Mouse (Mus musculus) hindbrain, embryonic 16.5 days (tissue): ENCODE data around the gene Fxyd2. TPM values are rescaled to one million over a fixed set of nuclear protein-coding genes. Genes with fewer than 3 reads are reported as not detected.

Experiments
- ATAC-seq: fragments of 200-750 bp; cut with Nextera tagmentation; 2 replicates; pipeline ENCODE4 v1.8.0; 2017; ENCODE audit warnings: moderate TSS enrichment, moderate library complexity
- H3K27ac ChIP-seq: fragments of 300-500 bp; sonication (generic); 2 replicates; pipeline ENCODE4 v1.5.1; 2014; ENCODE audit warnings: low read depth, mild to moderate bottlenecking, control low read depth, low read length, moderate library complexity
- H3K27me3 ChIP-seq: fragments of 300-500 bp; sonication (generic); replicated peaks from 2 replicates; pipeline ENCODE4 v1.6.1; 2014; ENCODE audit warnings: low read length; ENCODE audit not compliant: control insufficient read depth, insufficient read depth
- H3K36me3 ChIP-seq: fragments of 300-500 bp; sonication (generic); 2 replicates; pipeline ENCODE4 v1.6.1; 2014; ENCODE audit warnings: mild to moderate bottlenecking, low read length, moderate library complexity, mixed read lengths; ENCODE audit not compliant: control insufficient read depth, insufficient read depth
- H3K4me1 ChIP-seq: fragments of 300-500 bp; sonication (generic); 2 replicates; pipeline ENCODE4 v1.6.1; 2014; ENCODE audit warnings: low read depth, low read length; ENCODE audit not compliant: control insufficient read depth, insufficient read depth
- H3K4me2 ChIP-seq: fragments of 300-500 bp; sonication (generic); 2 replicates; pipeline ENCODE4 v1.6.1; 2014; ENCODE audit warnings: mild to moderate bottlenecking, low read length, control low read depth, moderate library complexity
- H3K4me3 ChIP-seq: fragments of 300-500 bp; sonication (generic); 2 replicates; pipeline ENCODE4 v1.5.1; 2014; ENCODE audit warnings: mild to moderate bottlenecking, low read length, control low read depth, moderate library complexity
- H3K9ac ChIP-seq: fragments of 300-500 bp; sonication (generic); 2 replicates; pipeline ENCODE4 v1.6.1; 2014; ENCODE audit warnings: low read depth, mild to moderate bottlenecking, control low read depth, low read length, moderate library complexity
- H3K9me3 ChIP-seq: fragments of 300-500 bp; sonication (generic); 2 replicates; pipeline ENCODE4 v1.6.1; 2014; ENCODE audit warnings: mild to moderate bottlenecking, low read length, moderate library complexity; ENCODE audit not compliant: control insufficient read depth
- WGBS: fragments of 180-500 bp; shearing (Covaris S2); extraction: QIAGEN DNeasy Blood & Tissue Kit; methylation state at CpG from one replicate; pipeline ENCODE4 v1.1.7; 2014; 5-methylcytosine and 5-hydroxymethylcytosine counted together
- polyA plus RNA-seq: library from polyadenylated mRNA; unstranded; fragments of >200 nt; fragmentation: Nextera tagmentation; extraction: Ambion mirVana; gene quantifications from 2 replicates; pipeline ENCODE4 v1.2.1, GENCODE M21; 2015

The Fxyd2 gene
- polyA plus RNA-seq, 1 experiment from 2014 or later, result 15.7 TPM

DNA sequence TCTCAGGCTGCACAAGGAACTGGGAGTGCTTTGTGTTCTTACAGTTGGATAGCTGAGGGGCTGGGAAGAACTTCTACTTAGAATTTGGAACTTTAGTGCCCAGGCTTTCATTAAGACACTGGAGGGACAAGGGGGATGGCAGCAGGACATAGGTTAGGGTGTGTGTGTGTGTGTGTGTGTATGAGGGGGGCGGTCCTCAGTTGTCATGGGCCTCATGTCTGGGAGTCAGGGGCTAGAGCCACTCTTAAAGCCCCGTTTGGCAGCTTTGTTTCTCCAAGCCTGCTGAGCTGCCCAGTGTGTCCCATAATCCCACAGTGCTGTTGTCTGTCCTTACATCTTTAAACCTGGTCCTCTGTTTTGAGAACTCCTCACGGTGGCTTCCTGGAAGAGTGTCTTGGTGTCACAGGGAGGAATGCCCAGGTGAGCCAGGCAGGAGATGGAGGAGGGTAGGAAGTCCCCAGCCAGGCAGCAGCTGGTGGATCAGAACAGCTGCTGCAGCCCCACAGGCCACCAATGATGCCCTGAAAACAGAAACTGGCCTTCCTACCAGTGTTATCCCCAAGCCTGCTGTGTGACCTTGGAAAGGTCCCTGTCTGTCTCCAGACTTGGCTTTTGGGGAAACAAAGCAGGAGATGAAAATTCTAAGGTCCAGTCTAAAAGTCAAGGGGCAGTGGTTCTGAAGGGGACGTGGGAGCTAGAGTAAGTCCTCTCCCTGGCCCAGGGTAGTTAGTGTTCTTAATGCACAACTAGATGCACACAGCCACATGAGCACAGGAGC lies 13.4 kb downstream of the Fxyd2 start:
- Histone ChIP-seq H3K36me3 (no peaks in the 10 kb centered on the region), H3K9ac (no peak overlapping the region), H3K4me3 (no peak overlapping the region), H3K27ac (no peak overlapping the region), H3K27me3 (0 out of 2 replicates have a peak, but pooled peaks cover 2% of the 10 kb centered on the region), H3K4me2 (no peak overlapping the region), H3K4me1 (peaks cover 7% of the 10 kb centered on the region), H3K9me3 (no peaks in the 10 kb centered on the region)
- WGBS, result 72% methylated on average over 4 of the region's 4 CpGs
- ATAC-seq, result no peak

DNA sequence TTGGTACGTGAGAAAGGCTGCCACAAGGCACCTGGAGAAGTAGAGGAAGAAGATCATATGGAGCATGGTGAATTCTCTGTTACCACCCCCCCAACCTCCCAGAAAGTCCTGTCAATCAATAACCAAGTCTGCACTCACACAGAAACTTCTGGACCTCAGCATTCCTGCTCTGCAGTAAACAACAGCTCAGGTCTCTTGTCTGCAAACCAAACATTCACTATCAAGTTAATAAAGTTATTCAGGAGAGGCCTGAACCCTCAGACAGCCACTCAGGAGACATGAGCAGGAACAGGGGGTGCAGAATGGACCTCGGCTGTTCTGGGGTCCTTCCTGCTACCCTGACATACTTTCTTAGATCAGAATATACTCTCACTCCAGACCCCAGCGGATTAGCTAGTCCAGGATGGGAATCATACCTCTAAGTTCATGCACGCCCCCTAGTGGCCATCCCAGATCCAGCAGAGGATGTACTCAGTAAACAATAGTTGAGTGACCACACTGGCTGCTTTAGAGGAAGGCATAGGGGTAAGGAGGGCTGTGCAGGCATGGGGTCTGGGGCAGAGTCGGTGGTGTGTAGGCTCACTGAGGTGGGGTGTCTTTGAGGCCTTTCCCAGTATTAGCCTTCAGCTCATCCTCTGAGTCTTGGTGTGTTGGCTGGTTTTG lies 14.1 kb downstream of the Fxyd2 start:
- H3K9me3 ChIP-seq, result no peaks in the 10 kb centered on the region
- H3K27ac ChIP-seq, result no peak overlapping the region
- 52% methylated on average over 5 of the region's 5 CpGs for WGBS
- no peak overlapping the region for H3K4me2 ChIP-seq
- 0 out of 2 replicates have a peak, but pooled peaks cover 2% of the 10 kb centered on the region for H3K27me3 ChIP-seq
- H3K4me3 ChIP-seq, result no peak overlapping the region
- peaks cover 5% of the 10 kb centered on the region for H3K4me1 ChIP-seq
- ATAC-seq, result no peak
- no peaks in the 10 kb centered on the region for H3K36me3 ChIP-seq
- no peak overlapping the region for H3K9ac ChIP-seq

DNA sequence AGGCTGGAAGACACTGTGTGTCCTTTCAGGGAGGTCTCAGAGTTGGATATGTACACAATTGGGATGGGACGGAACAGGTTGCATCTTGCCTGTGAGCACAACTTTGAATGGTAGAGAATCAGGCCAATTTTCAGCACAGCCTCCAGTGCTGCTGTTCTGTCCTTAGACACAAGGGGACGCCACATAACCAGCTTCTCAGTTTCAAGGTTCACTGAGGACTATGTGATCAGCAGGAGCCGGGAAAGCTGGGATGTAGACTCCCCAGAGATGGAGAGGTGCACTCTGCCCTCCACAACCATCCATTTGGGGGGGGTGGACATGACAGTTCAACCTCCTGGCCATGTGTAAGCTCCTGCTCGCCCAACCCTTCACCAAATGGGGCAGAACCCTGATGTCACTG lies 16.4 kb downstream of the Fxyd2 start:
- Histone ChIP-seq H3K27ac (no peak overlapping the region), H3K27me3 (no peaks in the 10 kb centered on the region), H3K4me2 (no peak overlapping the region), H3K9ac (no peak overlapping the region), H3K36me3 (no peaks in the 10 kb centered on the region), H3K9me3 (no peaks in the 10 kb centered on the region), H3K4me3 (no peak overlapping the region), H3K4me1 (peaks cover 5% of the 10 kb centered on the region)
- no peak for ATAC-seq
- WGBS, result 46% methylated on average over 4 of the region's 4 CpGs

DNA sequence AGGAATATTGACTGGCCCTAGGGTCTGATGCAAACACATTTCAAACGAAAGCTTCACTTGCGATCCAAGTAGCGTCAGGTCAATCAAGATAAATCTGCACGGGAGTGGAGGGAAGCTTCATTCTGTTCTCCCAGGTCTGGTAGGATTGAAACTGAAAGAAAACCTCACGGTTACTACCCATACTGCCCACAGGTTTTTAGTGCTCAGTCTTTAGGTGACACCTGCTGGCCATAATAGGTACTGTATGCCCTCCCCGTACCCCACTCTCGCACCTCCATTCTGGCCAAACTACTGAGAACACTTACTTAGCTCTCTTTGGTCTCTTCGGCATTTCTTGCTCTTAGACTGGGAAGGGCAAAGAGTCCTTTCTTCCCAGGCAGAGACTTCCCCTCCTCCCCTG lies 17.8 kb downstream of the Fxyd2 start:
- H3K9me3 ChIP-seq, result no peaks in the 10 kb centered on the region
- ATAC-seq, result peak; percentile 60
- H3K36me3 ChIP-seq, result no peaks in the 10 kb centered on the region
- H3K4me1 ChIP-seq, result no peaks in the 10 kb centered on the region
- H3K9ac ChIP-seq, result no peak overlapping the region
- H3K4me2 ChIP-seq, result no peak overlapping the region; the same call in 1 of the 2 replicates
- no peak overlapping the region for H3K4me3 ChIP-seq
- H3K27ac ChIP-seq, result no peak overlapping the region
- H3K27me3 ChIP-seq, result no peaks in the 10 kb centered on the region
- WGBS, result 33% methylated on average over 8 of the region's 8 CpGs

GRCm38 (mm10) chr9:45418252-45418651 lies 18.8 kb downstream of the Fxyd2 start:
- H3K27ac ChIP-seq, result no peak overlapping the region
- no peak overlapping the region for H3K4me2 ChIP-seq
- H3K36me3 ChIP-seq, result no peaks in the 10 kb centered on the region
- H3K4me1 ChIP-seq, result no peaks in the 10 kb centered on the region
- no peak for ATAC-seq
- no peak overlapping the region for H3K4me3 ChIP-seq
- WGBS, result 48% methylated on average over 8 of the region's 8 CpGs
- no peaks in the 10 kb centered on the region for H3K27me3 ChIP-seq
- H3K9ac ChIP-seq, result no peak overlapping the region
- H3K9me3 ChIP-seq, result no peaks in the 10 kb centered on the region

GRCm38 (mm10) chr9:45421209-45421608 lies 21.7 kb downstream of the Fxyd2 start:
- Histone ChIP-seq H3K9ac (no peak overlapping the region), H3K27me3 (no peaks in the 10 kb centered on the region), H3K4me3 (no peak overlapping the region), H3K27ac (no peak overlapping the region), H3K9me3 (no peaks in the 10 kb centered on the region), H3K4me1 (no peaks in the 10 kb centered on the region), H3K36me3 (no peaks in the 10 kb centered on the region), H3K4me2 (no peak overlapping the region)
- WGBS, result 69% methylated on average over 8 of the region's 8 CpGs
- ATAC-seq, result no peak

GRCm38 (mm10) chr9:45422761-45423298 lies 23.4 kb downstream of the Fxyd2 start:
- Histone ChIP-seq H3K4me2 (no peak overlapping the region), H3K27ac (no peak overlapping the region), H3K4me3 (no peak overlapping the region), H3K4me1 (no peaks in the 10 kb centered on the region), H3K27me3 (no peaks in the 10 kb centered on the region), H3K9me3 (no peaks in the 10 kb centered on the region), H3K36me3 (no peaks in the 10 kb centered on the region), H3K9ac (no peak overlapping the region)
- WGBS, result 79% methylated on average over 7 of the region's 7 CpGs
- no peak for ATAC-seq

DNA sequence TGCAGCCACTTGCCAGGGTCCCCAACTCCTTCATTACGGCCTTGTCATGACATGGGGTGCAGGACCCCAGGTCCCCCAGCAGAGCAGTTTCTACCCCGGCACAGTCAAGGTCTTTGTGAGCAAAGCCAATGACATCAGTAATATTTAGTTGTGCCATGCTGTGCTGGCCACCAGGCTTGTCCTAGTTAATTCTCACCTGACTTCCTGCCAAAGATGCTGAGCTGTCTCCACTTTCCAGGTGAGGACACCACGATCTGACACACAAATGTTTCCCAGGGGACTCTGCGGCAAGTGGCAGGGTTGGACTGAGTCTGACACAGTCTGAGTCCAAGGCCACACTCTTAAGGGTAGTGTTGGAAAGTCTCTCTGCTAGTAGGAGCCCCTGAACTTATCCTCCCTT lies 27.0 kb downstream of the Fxyd2 start, which contains the start of gene Dscaml1:
Gene Dscaml1, plus strand, starts transcription at position 173 of the 400 bp plus-strand sequence.
- Histone ChIP-seq H3K27ac (no peak within 1 kb of the TSS), H3K9ac (no peak within 1 kb of the TSS), H3K4me2 (no peak within 1 kb of the TSS), H3K4me3 (no peak within 1 kb of the TSS), H3K36me3 (no peaks in the 10 kb centered on the region), H3K27me3 (peaks cover 12% of the 10 kb centered on the region), H3K4me1 (peaks cover 4% of the 10 kb centered on the region), H3K9me3 (no peaks in the 10 kb centered on the region)
- 84% methylated on average over 4 of the region's 4 CpGs for WGBS
- no peak for ATAC-seq

DNA sequence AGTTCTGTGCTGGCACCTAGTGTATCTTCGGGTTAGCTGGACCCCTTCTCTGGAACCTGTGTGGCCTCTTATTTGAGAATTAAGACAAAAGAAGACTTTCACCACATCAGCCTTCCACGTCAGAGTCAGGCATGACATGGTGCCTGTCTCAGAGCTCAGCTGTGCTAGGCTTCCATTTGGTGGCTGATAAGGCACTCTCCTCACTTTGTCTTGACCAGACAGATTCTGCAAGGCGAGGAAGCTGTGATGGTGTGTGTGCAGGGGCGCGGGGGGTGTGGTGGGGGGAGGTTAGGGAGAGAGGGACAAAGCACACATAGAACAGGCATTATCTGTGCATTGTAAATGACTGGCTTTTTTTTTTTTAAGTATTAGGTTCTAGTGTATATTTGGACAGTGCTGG lies 29.9 kb downstream of the Fxyd2 start:
- H3K9me3 ChIP-seq, result no peaks in the 10 kb centered on the region
- H3K27me3 ChIP-seq, result peaks cover 16% of the 10 kb centered on the region
- no peak overlapping the region for H3K27ac ChIP-seq
- H3K36me3 ChIP-seq, result no peaks in the 10 kb centered on the region
- no peak for ATAC-seq
- peak overlapping the region; percentile 66; the same call in 1 of the 2 replicates for H3K4me3 ChIP-seq
- H3K4me1 ChIP-seq, result peaks cover 21% of the 10 kb centered on the region
- H3K4me2 ChIP-seq, result peak overlapping the region; percentile 78
- H3K9ac ChIP-seq, result no peak overlapping the region
- WGBS, result 32% methylated on average over 5 of the region's 5 CpGs
